Mouse (Mus musculus) forebrain, embryonic 14.5 days (tissue): ENCODE measurements around the gene Fam110a. TPM values are rescaled to one million over a fixed set of nuclear protein-coding genes. Genes with fewer than 3 reads are reported as not detected.
A peak's percentile ranks its signal among the peaks of the same experiment; 100 is the strongest.

ENCODE experiments used
- ATAC-seq: fragments of 200-750 bp; cut with Nextera tagmentation; 2 replicates; pipeline ENCODE4 v1.8.0; 2017; ENCODE audit warnings: mild to moderate bottlenecking, moderate library complexity
- DNase-seq: peaks from one replicate; pipeline ENCODE4 v3.0.0-alpha.2; 2015; ENCODE audit warnings: low spot score
- H3K27ac ChIP-seq: fragments of 300-500 bp; sonication (generic); 2 replicates; pipeline ENCODE4 v1.5.1; 2014; ENCODE audit warnings: low read depth, mild to moderate bottlenecking, control low read depth, low read length, moderate library complexity
- H3K27me3 ChIP-seq: fragments of 300-500 bp; sonication (generic); replicated peaks from 2 replicates; pipeline ENCODE4 v1.6.1; 2014; ENCODE audit warnings: low read length, control low read depth, mixed read lengths; ENCODE audit not compliant: control insufficient read depth, insufficient read depth
- H3K36me3 ChIP-seq: fragments of 300-500 bp; sonication (generic); 2 replicates; pipeline ENCODE4 v1.6.1; 2014; ENCODE audit warnings: low read length, control low read depth; ENCODE audit not compliant: control insufficient read depth, insufficient read depth
- H3K4me1 ChIP-seq: fragments of 300-500 bp; sonication (generic); 2 replicates; pipeline ENCODE4 v1.6.1; 2014; ENCODE audit warnings: antibody characterized with exemption, low read length, control low read depth; ENCODE audit not compliant: control insufficient read depth, insufficient read depth
- H3K4me2 ChIP-seq: fragments of 300-500 bp; sonication (generic); 2 replicates; pipeline ENCODE4 v1.6.1; 2014; ENCODE audit warnings: mild to moderate bottlenecking, control low read depth, low read length
- H3K4me3 ChIP-seq: fragments of 300-500 bp; sonication (generic); 2 replicates; pipeline ENCODE4 v1.5.1; 2014; ENCODE audit warnings: low read depth, low read length, control low read depth
- H3K9ac ChIP-seq: fragments of 300-500 bp; sonication (generic); 2 replicates; pipeline ENCODE4 v1.6.1; 2014; ENCODE audit warnings: mild to moderate bottlenecking, low read length, control low read depth, moderate library complexity
- H3K9me3 ChIP-seq: fragments of 300-500 bp; sonication (generic); replicated peaks from 2 replicates; pipeline ENCODE4 v1.6.1; 2016; ENCODE audit warnings: low read length, control low read depth, mixed read lengths; ENCODE audit not compliant: control insufficient read depth
- WGBS: fragments of 180-500 bp; shearing (Covaris S2); extraction: QIAGEN DNeasy Blood & Tissue Kit; methylation state at CpG from one replicate; pipeline ENCODE4 v1.1.7; 2014; 5-methylcytosine and 5-hydroxymethylcytosine counted together
- polyA plus RNA-seq: library from polyadenylated mRNA; unstranded; fragments of >200 nt; fragmentation: Nextera tagmentation; extraction: Ambion mirVana; gene quantifications from 2 replicates; pipeline ENCODE4 v1.2.1, GENCODE M21; 2014

Gene Fam110a
- polyA plus RNA-seq, 1 experiment from 2014 or later = 64.5 TPM

DNA sequence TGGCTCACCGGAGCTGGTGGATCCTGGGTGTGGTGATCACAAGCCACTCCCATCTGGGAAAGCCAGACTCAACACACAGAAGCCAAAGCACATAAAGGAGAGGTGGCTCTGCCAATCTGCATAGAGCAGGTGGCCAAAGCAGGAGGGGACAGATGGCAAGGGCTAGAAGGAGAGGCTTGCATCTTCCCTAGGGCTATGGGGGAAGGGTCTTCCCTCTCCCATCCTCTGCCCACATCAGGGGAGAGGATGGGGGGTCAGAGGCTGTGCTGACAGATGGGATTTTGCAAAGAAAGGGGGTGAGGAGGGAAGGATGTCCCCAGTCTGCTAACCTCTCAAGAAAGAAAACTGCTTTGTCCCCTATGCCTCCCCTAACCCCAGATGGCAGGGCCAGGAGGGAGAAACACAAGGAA lies 11.0 kb upstream of the Fam110a start:
- H3K4me2 ChIP-seq = no peak overlapping the region
- DNase-seq (peak; percentile 80), ATAC-seq (peak; percentile 77)
- H3K4me1 ChIP-seq = peaks cover 3% of the 10 kb centered on the region; the same call in 1 of the 2 replicates
- WGBS = 28% methylated on average over 1 of the region's 1 CpGs
- H3K27me3 ChIP-seq = peaks cover 2% of the 10 kb centered on the region; the same call in 1 of the 2 replicates
- H3K36me3 ChIP-seq = no peaks in the 10 kb centered on the region
- no peaks in the 10 kb centered on the region for H3K9me3 ChIP-seq
- H3K9ac ChIP-seq = no peak overlapping the region
- H3K4me3 ChIP-seq = no peak overlapping the region
- peak overlapping the region; percentile 44 for H3K27ac ChIP-seq

DNA sequence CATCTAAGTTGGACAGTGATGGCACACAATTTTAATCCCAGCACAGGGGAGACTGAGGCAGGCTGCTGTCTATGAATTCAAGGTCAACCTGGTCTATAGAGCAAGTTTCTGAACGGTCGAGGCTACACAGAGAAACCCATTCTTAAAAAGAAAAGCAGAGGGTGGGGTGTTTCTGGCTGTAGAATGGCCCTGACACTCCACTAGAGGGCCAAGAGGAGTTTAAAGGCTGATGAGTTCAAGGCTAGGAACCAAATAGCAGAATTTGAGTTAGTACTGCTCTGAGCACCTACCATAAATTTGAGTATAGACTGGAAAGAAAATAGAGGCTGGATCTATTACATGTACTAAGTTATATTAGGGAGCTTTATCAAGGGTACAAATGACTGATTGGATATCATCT lies 9.0 kb upstream of the Fam110a start:
- 63% methylated on average over 2 of the region's 2 CpGs for WGBS
- Histone ChIP-seq H3K4me2 (no peak overlapping the region), H3K36me3 (no peaks in the 10 kb centered on the region)

DNA sequence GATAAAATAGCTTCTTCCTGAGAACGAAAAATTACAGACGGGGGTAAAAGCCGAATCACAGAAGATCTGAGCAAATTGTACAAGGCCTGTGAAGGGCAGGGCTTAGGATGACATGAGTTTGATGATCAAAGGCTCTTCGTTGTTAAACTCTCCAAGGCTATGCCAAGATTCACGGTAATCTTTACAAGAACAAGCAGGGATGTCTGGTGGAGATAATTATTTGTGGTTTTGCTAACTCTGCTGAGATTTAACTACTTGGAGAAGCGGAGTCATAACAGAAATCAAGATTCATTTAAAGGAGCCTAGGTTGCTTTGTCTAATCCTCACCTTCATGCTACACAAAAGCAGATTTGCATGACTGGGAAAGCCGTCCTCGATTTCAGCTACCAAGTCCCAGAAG lies 6.9 kb upstream of the Fam110a start:
- Histone ChIP-seq H3K9ac (no peak overlapping the region), H3K4me3 (no peak overlapping the region), H3K27ac (no peak overlapping the region), H3K4me2 (no peak overlapping the region), H3K36me3 (no peaks in the 10 kb centered on the region), H3K4me1 (0 out of 2 replicates have a peak, but pooled peaks cover 3% of the 10 kb centered on the region), H3K9me3 (no peaks in the 10 kb centered on the region), H3K27me3 (no peaks in the 10 kb centered on the region)
- WGBS = 84% methylated on average over 8 of the region's 8 CpGs
- DNase-seq = no peak
- ATAC-seq = no peak

More for the DNA sequence above, 9.0 kb upstream of the Fam110a start:
- ATAC-seq (no peak), DNase-seq (no peak)
- no peak overlapping the region for H3K9ac ChIP-seq
- no peak overlapping the region for H3K27ac ChIP-seq
- H3K4me1 ChIP-seq = 0 out of 2 replicates have a peak, but pooled peaks cover 3% of the 10 kb centered on the region
- no peak overlapping the region for H3K4me3 ChIP-seq
- no peaks in the 10 kb centered on the region for H3K27me3 ChIP-seq
- no peaks in the 10 kb centered on the region for H3K9me3 ChIP-seq

DNA sequence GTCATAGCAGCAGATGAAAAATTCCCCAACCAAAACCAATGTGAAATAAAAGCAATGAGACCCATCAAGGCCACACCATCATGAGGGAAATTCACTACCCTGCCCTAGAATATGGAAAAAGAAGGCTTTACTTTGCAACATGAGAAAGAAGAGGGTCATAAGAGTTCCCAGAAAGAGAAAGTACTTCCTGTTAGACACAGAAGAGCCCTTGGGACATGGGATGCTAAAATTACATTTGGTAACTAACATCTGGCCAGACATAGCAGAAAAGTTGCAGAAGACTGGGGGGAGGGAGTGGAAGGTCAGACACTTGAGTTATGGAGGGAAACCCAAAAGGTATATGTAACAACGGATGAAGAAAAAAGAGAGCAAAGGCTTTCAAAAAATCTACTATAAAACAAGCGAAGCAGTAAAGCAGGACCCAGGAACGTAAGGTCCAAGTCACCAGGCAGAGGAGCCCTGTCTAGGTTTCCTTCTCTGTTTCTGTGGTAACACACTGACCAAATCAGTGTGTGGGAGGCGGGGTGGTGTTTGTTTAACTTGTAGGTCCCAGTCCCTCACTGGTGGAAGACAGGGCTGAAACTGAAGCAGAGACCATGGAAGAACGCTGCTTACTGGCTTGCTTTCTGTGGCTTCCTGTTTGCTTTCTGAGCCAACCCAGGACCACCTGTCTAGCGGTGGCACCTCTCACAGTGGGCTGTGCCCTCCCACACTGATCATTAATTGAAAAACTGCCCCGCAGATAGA lies 5.6 kb upstream of the Fam110a start:
- Histone ChIP-seq H3K36me3 (no peaks in the 10 kb centered on the region), H3K4me2 (no peak overlapping the region), H3K9ac (no peak overlapping the region), H3K27ac (no peak overlapping the region), H3K4me3 (no peak overlapping the region), H3K27me3 (no peaks in the 10 kb centered on the region), H3K9me3 (no peaks in the 10 kb centered on the region), H3K4me1 (peaks cover under 1% of the 10 kb centered on the region)
- ATAC-seq (no peak), DNase-seq (no peak)
- WGBS = 81% methylated on average over 7 of the region's 7 CpGs

DNA sequence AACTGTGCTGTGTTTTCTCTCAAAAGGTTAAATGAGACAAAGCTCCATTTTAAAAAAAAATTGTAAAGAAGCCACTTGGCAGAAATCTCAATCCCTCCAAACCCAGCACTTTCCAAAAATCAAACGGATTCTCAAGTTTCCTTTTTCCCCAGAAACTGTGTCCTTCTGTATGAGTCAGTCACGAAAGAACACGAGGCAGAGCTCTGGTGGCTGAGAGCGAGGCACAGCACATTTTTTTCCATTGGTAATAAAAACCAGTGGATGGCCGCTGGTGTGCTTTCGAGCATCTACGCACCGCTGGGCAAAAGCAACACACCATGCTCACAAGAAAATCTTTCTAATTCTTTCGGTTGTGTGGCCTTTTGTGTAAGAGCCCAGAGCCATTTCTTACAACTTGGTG lies 4.0 kb upstream of the Fam110a start:
- WGBS = 62% methylated on average over 9 of the region's 9 CpGs
- H3K36me3 ChIP-seq = no peaks in the 10 kb centered on the region
- ATAC-seq = no peak

DNA sequence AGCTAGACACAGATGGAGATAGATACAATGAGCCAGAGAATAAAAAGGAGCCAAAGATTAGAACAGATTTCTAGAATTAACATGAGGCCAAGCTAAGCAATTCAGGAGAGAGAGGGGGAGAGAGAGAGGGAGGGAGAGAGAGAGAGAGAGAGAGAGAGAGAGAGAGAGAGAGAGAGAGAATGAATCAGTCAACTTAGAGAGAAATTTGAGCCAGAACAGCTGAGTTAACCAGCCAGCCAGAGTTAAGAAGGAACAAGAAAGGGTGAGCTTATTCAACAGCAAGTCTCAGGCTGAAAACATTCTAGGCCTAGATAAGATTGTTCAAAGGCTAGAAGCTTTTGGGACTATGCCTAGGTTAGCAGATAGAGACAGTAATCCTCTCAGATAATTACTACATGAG lies 2.5 kb upstream of the Fam110a start:
- no peaks in the 10 kb centered on the region for H3K36me3 ChIP-seq
- H3K9ac ChIP-seq = no peak overlapping the region
- no peak for ATAC-seq
- no peak overlapping the region for H3K4me2 ChIP-seq
- no peak overlapping the region for H3K27ac ChIP-seq
- no peak for DNase-seq
- H3K27me3 ChIP-seq = no peaks in the 10 kb centered on the region
- H3K4me1 ChIP-seq = peaks cover 22% of the 10 kb centered on the region
- H3K4me3 ChIP-seq = no peak overlapping the region
- no peaks in the 10 kb centered on the region for H3K9me3 ChIP-seq

More for the DNA sequence above, 4.0 kb upstream of the Fam110a start:
- H3K27ac ChIP-seq = no peak overlapping the region
- H3K4me2 ChIP-seq = no peak overlapping the region
- H3K27me3 ChIP-seq = no peaks in the 10 kb centered on the region
- no peak overlapping the region for H3K4me3 ChIP-seq
- DNase-seq = no peak
- no peak overlapping the region for H3K9ac ChIP-seq
- H3K4me1 ChIP-seq = peaks cover 10% of the 10 kb centered on the region
- no peaks in the 10 kb centered on the region for H3K9me3 ChIP-seq

DNA sequence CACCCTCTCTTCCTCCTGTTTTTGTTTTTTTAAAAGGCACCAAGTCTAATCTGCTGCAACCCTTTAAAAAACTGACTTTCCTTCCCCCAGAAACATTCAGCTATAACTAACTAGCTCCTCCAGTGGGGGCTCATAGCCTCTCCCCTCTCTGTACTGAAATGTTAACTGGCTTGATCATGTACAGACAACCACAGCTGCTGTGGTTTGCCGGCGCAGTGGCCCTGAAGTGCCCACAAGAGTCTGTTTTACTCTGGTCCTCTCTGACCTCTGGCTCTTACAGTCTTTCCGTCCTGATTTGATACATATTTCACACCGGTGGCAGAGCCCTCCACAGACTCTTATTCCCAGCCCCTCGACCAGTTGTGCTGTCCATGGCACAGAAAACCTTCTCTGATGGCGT lies 1.2 kb upstream of the Fam110a start:
- ATAC-seq = no peak
- peaks cover 22% of the 10 kb centered on the region for H3K4me1 ChIP-seq
- no peak overlapping the region for H3K27ac ChIP-seq
- no peak overlapping the region for H3K4me3 ChIP-seq
- 86% methylated on average over 6 of the region's 6 CpGs for WGBS
- no peaks in the 10 kb centered on the region for H3K36me3 ChIP-seq
- no peak overlapping the region for H3K4me2 ChIP-seq
- H3K9ac ChIP-seq = no peak overlapping the region
- H3K9me3 ChIP-seq = no peaks in the 10 kb centered on the region
- DNase-seq = no peak
- no peaks in the 10 kb centered on the region for H3K27me3 ChIP-seq

DNA sequence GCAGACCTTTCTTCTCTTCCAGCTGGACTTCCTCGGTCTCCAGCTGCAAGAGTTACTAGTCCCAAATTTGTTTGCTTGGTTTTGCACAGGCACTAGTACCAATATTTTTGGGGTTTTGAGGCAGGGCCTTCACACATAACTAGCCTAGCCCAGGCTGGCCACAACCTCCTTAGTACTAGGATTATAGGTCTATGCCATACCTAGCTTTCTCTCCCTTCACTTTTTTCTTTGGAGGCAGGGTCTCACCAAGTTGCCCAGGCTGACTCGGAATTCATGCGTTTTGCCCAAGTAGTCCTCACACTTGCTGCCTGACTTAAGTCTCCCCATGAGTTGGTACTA lies 305 bp upstream of the Fam110a start:
- Histone ChIP-seq H3K27ac (peak overlapping the region; percentile 75), H3K4me2 (peak overlapping the region; percentile 79), H3K9ac (peak overlapping the region; percentile 90), H3K27me3 (no peaks in the 10 kb centered on the region), H3K4me3 (peak overlapping the region; percentile 81), H3K4me1 (peaks cover 22% of the 10 kb centered on the region), H3K36me3 (no peaks in the 10 kb centered on the region), H3K9me3 (no peaks in the 10 kb centered on the region)
- WGBS = 31% methylated on average over 3 of the region's 3 CpGs
- peak; percentile 54; the same call in 1 of the 2 replicates for ATAC-seq
- DNase-seq = no peak

DNA sequence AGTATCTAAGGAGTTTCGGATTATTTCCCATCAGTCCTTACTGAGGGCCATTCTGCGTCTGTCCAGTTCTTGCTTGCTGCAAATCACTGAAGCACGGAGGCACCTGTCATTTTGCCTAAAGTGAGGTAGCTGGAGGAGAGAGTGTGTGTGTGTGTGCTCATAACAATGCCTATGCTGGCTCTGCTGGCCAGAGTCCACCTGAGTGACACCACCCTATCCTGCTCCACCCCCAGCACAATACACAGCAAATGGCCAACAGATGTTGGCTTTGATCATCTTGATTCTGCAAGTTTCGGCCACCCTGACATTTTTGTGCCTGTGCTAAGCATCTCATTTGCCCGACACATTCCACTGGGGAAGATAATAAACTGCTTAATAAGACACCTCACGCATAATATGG lies 1.5 kb downstream of the Fam110a start:
- ATAC-seq = no peak
- Histone ChIP-seq H3K4me2 (peak overlapping the region; percentile 79), H3K4me3 (peak overlapping the region; percentile 81), H3K27me3 (no peaks in the 10 kb centered on the region), H3K27ac (no peak overlapping the region), H3K9ac (peak overlapping the region; percentile 29; the same call in 1 of the 2 replicates), H3K4me1 (peaks cover 30% of the 10 kb centered on the region), H3K36me3 (no peaks in the 10 kb centered on the region), H3K9me3 (no peaks in the 10 kb centered on the region)
- no peak for DNase-seq
- WGBS = 72% methylated on average over 6 of the region's 6 CpGs
